Mouse (Mus musculus): ENCODE data around the gene Mas1.
A peak's percentile ranks its signal among the peaks of the same experiment; 100 is the strongest.

Gene Mas1

DNA sequence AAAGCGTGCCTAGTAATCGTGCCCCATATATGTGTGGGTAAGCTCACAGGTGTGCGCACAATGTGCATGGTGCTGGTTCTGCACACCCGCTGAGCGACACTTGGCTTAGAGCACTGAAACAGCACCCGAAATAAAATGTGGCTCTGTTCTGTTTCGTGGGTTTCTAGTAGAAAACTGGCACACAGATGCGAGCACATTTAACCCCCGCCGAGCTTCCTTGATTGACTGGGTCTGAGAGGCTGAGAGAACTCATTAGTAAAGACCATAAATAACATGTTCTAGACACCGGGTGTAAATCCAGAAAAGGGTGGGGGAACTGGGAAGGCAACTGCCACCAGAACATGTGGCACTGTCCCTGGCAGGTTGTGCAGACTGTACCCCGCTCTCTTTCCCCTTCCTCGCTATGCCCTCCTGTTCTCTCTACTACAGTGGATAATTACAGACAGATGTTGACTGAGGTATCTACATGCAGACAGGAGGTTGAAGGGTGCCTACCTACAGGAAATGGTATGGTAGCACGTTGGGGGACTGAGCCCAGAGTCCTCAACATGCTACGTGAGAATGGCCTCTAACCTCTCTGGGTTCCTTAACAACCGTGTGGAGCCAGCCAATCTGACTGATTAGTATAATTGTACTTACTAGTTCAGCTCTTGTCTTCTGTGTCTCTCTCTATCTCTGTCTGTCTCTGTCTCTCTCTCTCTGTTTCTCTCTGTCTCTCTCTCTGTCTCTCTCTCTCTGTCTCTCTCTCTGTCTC lies 4.5 kb upstream of the Mas1 start:
- DNase-seq (ENCODE audit: low read depth): no peak

DNA sequence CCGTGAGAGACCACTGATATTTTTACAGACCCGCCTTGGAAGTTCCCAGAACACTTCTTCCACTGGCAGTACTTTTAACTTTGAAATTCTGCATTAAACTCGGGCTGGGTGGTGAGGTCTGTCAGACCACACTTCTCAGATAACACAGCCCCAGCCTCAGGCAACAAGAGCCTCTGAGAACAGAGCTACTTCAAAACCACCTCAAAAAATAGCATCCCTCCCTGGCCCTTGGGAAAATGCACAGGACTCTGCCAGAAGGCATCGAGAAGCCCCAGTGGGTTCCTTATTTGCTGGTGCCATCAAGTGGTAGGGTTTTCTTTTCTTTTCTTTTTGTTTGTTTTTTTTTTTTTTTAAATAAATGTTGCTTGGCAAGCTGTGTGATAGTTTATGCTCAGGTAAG lies 697 bp upstream of the Mas1 start:
- DNase-seq (ENCODE audit: low read depth): no peak

DNA sequence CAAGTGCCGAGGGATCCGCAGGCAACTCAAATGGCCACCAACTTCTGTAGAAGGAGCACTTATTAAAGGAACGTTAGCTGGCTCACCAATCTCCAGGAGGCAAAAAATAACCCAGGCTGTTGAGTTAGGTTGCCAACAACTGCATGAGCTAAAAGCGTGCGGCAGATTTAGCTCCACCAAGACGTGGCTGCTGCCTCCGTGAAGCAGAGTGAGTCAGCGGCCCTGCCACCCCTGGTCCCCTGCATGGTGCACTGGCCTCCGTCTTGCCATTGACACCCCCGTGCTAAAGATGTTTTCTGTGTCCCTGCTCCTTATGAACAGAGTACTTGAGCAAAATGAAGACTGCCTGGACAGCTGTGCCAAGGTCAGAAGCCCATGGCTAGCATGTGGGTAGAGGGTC lies 1.1 kb downstream of the Mas1 start:
- no peak for DNase-seq (ENCODE audit: low read depth)

DNA sequence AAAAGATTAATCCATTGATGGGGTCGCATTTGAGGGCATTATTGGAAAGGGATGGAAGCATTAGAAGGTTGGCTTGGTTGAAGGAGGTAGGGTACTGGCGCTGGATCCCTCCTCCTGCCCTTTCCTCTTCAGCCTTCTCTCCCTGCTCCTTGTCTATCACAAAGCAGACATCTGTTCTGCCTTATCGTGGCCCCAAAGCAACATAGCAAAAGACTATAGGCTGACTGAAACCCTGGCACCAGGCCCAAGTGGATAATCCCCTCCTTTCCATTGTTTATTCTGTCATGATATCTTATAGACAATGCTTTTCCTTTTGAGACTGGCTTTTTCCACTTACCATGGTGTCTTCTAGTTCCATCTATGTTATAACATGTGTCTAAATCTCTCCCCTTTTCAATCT lies 2.5 kb downstream of the Mas1 start:
- DNase-seq (ENCODE audit: low read depth): no peak

DNA sequence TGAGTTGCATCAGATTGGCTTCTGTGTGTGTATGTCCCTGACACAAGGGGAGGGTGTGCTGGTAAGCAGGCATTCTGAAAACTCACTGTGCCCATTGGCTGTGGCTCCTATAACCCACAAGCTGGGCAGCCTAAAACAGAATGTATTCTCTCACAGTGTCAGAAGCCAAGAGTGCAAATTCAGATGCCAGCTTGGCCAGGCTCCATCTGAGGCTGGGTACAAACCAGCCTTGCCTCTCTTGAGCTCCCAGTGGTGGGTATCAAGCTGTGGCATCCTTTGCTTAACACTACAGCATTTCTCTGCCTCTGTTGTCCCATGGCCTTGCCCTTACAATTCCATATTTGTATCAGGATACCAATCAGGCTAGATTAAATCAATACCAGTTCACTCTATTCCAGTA lies 3.8 kb downstream of the Mas1 start:
- no peak for DNase-seq (ENCODE audit: low read depth)

DNA sequence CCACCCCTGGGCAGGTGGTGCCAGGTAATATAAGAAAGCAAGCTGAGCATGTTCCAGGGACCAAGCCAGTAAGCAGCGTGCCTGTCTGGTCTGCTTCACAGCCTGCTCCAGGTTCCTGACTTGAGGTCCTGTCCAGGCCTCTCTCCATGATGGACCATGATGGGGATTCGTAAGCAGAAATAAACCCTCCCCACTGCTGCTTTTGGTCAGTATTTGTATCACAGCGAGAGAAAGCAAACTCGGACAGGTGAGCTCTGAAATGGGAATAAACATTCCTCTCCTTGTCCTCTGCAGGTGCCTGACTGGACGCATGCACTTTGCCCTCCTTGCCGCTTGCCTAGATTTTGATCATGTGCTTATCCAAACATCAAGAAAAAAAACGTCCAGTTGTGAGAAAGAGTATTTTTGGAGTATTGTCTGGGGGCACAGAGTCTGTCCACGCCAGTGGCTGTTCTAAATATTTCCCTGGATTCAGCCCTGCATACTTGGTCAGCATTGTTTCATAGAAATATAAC lies 8.9 kb downstream of the Mas1 start:
- DNase-seq (ENCODE audit: low read depth): no peak

DNA sequence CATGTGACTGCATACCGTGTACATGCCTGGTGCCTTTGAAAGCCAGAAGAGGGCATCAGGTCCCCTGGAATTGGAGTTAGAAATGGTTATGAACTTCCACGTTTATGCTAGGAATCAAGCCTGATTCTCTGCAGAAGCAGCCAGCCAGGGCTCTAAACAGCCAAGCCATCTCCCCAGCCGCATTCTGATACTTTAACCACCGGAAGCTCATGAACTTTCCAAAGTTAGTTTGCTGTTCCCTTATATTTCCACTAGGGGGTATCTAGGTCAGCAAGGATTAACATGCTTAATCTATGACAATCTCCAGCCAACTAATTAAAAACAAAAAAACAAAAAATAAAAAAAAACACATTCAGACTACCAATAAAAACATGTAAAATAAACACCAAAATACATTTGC lies 9.9 kb downstream of the Mas1 start:
- DNase-seq (ENCODE audit: low read depth): peak; percentile 63

DNA sequence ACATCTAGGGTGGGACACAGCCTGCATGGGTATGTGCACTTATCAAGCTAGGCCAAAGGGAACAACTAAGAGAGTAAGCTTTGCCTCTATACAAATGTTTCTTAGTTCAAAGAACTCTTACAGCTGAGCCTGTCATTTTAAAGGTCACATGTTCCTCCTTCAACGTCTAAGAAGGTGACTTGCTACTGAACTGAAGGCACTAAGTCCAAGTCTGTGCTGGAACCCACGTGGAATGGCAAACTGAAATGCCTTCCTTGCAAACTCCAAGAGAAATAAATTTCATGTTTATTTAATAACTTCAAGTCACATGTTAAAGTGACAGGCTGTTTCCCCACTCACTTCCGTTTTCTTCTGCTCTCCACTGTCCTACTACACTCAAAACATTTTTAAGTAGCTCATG lies 10.5 kb downstream of the Mas1 start:
- peak; percentile 42 for DNase-seq (ENCODE audit: low read depth)

DNA sequence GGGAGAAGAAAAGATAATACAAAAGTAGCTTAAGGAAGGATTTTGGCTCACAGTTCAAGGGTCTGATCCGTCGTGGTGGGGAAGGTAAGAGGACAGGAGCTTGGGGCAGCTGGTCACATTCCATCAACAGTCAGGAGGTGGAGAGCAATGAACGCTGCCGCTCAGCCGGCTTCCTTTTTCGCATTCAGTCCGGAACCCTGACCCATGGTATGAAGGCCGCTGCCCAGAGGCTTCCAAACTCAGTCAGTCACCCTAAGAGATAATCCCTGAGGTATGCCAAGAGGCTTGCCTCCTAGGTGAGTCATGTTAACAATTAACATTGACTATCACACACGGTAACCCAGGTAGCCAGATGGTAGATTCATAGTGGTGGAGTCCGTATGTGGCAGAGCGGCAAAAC lies 13.6 kb downstream of the Mas1 start:
- no peak for DNase-seq (ENCODE audit: low read depth)

DNA sequence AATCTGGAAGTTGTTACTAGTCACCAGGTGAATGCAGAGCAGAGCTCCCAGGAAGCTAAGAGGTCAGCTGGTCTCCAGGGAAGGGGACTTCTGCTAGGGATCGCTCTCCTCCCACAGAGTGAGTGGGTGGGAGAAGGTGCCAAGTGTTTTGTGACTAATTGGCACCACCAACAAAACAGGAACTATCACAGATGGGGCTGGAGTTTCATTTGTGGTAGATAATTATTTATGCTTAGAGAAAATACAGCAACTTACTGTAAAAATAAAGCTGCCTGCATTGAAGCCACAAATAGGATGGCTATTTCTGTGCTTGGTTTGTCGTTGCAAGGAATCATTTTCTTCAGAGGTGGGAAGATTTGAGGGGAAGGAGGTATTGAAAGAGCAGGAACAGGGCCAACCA lies 14.1 kb downstream of the Mas1 start:
- no peak for DNase-seq (ENCODE audit: low read depth)

DNA sequence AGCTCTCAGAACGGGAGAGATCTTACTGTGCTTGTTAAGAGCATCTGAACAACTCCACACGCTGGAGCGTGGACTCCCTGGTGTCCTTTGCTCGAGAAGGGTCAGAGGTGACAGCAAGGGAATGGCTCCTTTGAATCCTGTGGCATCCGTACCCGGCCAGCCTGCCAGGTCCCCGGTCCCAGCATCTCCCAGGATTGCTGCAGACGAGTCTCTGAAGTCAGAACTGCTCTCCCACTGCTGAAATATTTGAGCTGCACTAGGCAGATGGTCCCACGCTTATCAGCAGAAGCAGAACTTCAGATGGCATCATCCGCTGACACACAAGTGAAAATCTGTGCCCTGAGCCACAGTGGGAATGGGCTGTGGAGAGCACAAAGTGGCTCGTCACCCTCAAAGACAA lies 16.3 kb downstream of the Mas1 start:
- no peak for DNase-seq (ENCODE audit: low read depth)

DNA sequence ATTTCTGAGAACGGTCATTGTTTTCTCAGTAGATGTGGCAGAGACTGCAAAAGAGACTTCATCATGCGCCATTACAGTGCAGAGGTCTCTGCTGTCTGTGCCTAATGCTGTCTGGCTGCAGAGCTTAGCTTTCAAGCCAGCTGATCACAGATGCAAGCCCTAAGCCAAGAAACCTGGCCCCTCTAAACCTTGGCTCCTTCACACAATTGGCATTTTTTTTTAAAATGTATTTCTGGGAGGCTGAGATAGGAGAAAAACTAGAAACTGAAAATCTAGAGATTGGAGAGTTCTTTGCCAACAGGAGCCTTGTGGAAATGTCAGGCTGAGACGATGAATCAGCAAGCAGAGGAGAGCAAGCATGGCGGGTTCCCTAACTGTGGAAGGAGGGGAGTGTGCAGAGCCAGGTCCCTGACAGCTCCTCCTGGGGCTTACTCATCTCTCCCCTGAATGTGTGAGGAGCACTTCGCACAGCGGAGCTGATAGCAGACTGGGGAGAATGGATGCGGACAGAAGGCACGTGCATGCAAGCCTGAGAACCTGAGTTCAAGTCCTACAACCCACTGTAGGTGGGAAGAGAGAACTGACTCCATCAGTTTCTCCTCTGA lies 18.1 kb downstream of the Mas1 start:
- DNase-seq (ENCODE audit: low read depth): no peak

DNA sequence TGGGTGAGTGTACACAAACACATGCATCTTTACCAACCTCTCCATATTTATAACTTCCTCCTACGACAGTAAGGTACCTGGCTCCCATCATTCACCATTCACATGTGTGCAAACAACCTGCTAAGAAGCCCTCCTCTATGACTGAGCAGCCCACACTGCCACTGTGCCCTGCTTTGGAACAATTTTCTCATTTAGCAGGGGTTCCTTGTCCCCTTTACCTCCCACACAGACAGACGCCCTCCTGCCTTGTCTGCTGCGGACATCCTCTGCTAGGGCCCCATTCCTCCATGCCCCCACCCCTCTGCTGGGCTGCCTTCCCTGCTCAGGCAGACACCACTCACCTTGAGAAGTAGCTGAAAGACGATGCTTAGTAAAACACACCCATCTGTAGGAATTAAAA lies 20.2 kb downstream of the Mas1 start:
- no peak for DNase-seq (ENCODE audit: low read depth)

DNA sequence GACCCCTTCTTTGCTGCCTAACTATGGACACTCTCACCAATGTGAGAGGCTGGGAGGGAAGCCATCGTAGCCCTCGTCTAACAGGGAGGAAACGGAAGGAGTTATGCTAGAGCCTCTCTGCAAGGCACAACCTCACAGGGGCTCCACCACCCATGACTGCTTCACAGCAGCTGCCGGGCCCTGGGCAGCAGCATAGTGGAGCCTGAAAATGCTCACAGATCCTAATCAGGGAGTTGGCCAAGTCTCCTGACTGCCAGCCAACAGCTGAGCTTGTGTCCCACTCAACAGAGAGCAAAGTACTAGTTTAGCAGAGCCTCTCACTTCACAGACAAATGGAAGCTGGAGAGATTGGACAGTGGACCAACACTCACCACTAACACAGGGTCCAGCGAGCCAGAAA lies 21.5 kb downstream of the Mas1 start:
- no peak for DNase-seq (ENCODE audit: low read depth)

DNA sequence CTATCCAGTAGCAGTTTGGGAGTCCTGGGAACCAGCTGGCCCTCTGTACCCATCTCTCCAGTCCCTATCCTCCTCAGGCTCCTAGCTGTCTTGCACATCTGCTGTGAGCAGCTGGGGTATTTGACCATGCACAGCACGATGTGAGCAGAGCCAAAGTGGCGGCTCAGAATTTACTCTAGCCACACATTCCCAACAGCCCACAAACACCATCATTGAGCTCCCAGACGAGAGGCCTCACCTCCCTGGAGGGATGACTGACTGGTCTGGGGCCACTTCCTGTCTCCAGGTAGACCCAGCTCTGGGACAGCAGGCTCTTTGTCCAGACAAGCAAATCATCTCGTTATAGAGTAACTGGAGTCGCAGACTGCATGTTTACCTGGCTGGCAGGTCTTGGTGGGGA lies 22.1 kb downstream of the Mas1 start:
- DNase-seq (ENCODE audit: low read depth): no peak

DNA sequence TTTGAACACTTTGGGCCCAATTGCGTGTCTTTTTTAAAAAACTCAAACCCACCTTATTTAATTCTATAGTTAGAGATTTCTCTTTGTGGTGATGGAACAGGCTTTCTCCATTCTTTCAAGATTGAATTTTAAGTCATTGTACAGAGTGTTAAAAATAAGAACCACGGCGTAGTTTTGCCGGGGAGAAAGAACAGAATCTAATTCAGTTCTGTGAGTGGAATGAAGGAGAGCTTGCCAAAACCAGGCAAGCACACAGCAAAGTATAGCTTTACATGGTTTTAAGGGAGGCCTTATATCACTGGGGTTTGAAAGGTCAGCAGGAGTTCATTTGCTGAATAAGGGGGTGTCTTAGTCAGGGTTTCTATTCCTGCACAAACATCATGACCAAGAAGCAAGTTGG lies 23.4 kb downstream of the Mas1 start:
- DNase-seq (ENCODE audit: low read depth): no peak

DNA sequence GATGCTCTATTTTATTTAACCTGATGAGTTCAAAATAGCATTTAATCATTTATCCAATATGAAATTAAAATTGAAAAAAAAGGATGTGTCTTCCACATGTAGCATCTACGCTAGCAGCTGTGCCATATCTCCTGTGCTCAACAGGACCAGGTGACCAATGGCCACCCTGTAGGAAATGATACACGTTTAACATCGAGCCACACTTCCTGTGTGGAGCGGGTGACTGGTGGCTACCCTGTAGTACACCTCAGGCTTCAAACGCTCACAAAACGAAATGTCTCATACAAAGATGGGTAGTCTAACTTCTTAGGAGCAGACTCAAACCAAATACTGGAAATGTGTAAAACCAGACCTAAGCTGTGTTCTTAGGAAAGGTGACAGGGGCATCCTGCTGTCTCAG lies 24.1 kb downstream of the Mas1 start:
- DNase-seq (ENCODE audit: low read depth): peak; percentile 51

DNA sequence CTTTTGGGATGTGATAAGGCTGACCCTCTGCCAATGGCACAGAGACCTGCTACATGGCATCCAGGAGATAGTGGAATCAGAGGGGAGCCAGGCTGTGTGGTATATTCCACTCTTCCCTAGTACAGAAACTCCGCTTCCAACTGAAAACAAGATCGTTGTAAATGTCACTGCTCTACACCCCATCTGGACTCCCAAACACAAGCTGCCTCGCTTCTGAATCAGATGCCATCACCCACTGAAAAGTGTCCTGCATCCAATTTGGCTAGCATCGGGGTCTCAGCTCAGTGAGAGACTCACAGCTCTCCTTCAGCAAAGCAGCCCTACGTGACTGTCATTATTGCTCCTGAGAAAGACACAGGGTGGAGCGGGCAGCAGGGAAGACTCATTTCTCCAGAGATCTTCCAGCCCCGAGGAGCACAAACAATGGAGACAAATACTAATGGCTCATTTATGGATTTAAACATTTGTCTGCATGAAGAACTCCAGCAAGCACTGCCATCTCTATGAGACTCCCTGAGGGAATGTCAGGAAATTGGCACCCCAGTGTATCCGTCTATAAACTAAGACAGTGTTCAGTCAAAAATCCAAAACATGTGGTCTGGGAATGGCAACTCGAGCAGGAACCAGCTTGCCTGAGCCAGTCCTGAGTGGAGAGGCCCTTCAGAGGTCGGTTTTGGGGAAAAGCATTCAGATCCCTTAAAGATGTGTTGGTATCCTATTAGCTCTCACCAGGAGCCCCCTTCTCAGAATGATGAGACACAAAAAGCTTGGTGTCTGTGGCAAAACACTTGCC lies 28.3 kb downstream of the Mas1 start:
- DNase-seq (ENCODE audit: low read depth): no peak

DNA sequence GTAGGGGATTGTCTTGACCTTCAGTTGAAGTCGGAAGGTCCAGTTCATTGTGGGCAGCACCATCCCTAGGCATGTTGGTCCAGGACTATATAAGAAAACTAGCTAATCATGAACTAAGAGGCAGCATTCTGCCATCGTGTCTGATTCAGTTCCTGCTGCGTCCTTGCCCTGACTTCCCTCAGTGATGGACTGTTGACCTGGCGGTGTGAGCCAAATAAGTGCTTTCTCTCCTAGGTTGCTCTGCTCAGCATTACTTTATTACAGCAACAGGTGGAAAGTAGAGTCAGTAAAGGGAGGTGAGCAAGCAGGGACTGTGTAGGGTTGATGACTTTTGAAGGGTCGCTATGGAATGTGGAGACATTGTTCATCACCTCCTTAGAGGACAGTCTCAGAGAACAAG lies 32.2 kb downstream of the Mas1 start:
- DNase-seq (ENCODE audit: low read depth): no peak

DNA sequence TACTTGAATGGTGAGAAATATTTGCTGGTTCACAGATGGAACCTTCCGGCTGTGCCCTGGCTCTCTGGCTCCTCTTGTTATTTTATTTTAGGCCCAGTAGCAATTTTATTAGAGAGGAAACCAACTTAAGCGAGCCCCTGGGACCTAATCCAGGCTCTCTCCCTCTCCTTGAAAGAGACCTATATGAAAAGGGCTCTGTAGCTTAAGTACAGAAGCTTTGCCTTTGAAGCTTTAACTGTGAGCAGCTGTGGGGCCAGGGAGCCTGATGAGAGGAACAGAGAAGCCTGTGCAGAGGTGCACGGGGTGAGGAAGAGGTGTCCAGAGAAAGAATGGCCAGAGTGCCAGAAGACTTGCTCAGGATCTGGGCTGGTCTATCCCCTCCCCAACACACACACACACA lies 33.1 kb downstream of the Mas1 start:
- DNase-seq (ENCODE audit: low read depth): no peak

DNA sequence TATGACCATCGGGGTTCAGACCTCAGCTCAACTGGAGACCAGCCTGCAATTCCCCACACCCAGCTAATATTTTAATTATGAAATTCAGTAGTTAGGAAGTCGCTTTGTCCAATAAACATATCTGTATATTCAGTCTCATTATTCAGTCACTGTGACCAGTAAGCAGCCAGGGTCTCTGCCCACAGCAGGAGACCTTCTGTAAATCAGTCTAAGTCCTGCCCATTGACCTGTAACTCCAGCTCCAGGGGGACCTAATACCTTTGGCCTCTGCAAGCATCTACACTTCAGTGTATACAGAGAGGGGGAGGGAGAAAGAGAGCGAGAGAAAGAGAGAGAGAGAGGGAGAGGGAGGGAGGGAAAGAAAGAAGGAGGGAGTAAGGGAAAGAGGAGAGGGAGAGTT lies 33.6 kb downstream of the Mas1 start:
- DNase-seq (ENCODE audit: low read depth): no peak

DNA sequence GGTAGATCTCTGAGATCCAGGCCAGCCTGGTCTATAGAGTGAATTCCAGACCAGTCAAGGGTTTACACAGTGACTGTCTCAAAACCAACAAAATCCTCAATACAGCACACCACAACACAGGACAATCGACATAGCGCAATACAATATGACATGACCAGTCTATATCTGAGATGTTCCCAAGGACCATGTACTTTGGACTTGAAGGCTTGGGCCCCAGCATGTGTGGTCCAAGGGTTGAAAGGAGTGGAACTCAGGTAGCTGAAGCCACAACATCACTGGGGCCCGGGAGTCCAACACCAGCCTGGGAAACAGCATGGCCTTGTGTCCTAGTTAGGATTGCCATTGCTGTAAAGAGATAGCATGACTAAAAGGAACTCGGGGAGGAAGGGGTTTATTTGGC lies 35.3 kb downstream of the Mas1 start:
- no peak for DNase-seq (ENCODE audit: low read depth)

DNA sequence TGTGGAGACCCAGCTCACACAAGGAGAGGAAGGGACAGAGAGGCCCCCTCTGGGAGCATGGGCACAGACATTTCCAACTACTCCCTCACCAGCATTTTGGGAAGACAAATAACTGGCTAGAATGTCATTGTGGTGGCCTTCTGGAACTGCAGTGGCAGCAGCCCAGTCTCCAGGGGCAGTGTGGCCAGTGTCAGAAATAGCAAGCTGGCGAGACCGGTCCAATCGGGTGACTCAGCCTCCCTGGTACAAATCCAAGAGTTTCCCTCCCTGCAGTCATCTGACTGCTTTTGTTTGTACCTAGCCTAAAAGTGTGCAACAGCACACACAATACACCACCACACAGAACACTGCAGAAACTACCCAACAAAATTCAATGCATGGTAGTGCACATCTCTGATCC lies 35.7 kb downstream of the Mas1 start:
- no peak for DNase-seq (ENCODE audit: low read depth)

Measured in 416B (cell line).